Mouse (Mus musculus): ENCODE data around the gene Mtmr3. TPM values are rescaled to one million over a fixed set of nuclear protein-coding genes. Genes with fewer than 3 reads are reported as not detected.
"Not testable (repeated sequence)": the region's sequence is repeated elsewhere in the genome, so short reads cannot be mapped to it uniquely, and the experiment has no call there.

The Mtmr3 gene
- total RNA-seq, 2 experiments from 2014 or later, result 70.5 to 73.2 TPM

DNA sequence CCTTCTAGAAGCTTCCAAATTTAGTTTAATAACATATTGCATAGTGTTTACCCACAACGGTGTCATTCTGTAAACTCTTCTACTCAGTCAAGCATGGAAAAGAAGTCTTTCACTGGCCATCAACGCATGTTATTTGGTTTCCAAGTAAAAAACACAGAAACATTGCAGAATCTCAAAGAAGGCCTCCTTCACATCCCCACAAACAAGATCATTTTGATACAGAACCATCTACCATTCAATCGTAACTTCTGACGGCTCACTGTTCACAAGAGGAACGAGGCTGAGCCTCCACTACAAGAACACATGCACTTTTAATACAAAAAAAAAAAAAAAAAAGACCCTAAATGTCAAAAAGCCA, 1.2 kb downstream of the Mtmr3 start:
- Histone ChIP-seq H3K4me3 (peak overlapping the region; percentile 83), H3K27ac (peak overlapping the region; percentile 98; the same call in 1 of the 2 replicates)
- DNase-seq (ENCODE audit: low spot score in 2 of 2), result no peak
- TF ChIP-seq CTCF (conservative IDR thresholded peaks at IDR 0.05), result no peak

- DNase-seq (ENCODE audit: low spot score in 2 of 2), result no peak
- Histone ChIP-seq H3K27ac (no peak overlapping the region), H3K4me3 (no peak overlapping the region)
- no peak for TF ChIP-seq CTCF (conservative IDR thresholded peaks at IDR 0.05)
Measured at GRCm38 (mm10) chr11:4591811-4592210, 2.9 kb downstream of the Mtmr3 start.

- peak in 1 of 2 experiments; percentile 32 for DNase-seq (ENCODE audit: low spot score in 2 of 2)
- no peak for TF ChIP-seq CTCF (conservative IDR thresholded peaks at IDR 0.05)
- H3K4me3 ChIP-seq, result no peak overlapping the region
- peak overlapping the region; percentile 36; the same call in 1 of the 2 replicates for H3K27ac ChIP-seq
Measured at GRCm38 (mm10) chr11:4578682-4579081, 16.0 kb downstream of the Mtmr3 start.

DNA sequence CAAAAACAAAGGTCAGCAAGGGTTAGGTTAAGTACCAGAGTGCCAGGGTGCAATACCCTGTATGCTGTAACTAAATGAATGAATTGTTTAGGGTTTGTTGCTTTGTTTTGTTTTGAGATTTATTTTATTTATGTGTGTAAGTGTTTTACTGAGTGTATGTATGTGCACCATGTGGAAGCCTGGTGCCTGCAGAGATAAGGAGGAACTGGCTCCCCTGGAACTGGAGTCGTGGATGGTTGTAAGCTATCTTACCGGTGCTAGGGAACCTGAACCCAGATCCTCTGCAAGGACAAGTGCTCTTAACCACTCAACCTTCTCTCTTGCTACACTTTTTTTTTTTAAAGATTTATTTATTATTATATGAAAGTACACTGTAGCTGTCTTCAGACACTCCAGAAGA, 17.6 kb downstream of the Mtmr3 start:
- DNase-seq (ENCODE audit: low spot score in 2 of 2), result no peak
- no peak for TF ChIP-seq CTCF (conservative IDR thresholded peaks at IDR 0.05)

GRCm38 (mm10) chr11:4576090-4576732, 18.5 kb downstream of the Mtmr3 start:
- H3K27ac ChIP-seq; DNase-seq (ENCODE audit: low spot score in 2 of 2); H3K4me3 ChIP-seq: not testable (repeated sequence)

More for the DNA sequence above, 17.6 kb downstream of the Mtmr3 start:
- no peak overlapping the region for H3K4me3 ChIP-seq
- H3K27ac ChIP-seq, result no peak overlapping the region

- peak overlapping the region; percentile 63 for H3K27ac ChIP-seq
- DNase-seq (ENCODE audit: low spot score in 2 of 2), result peak; percentile 29 to 49
- no peak overlapping the region for H3K4me3 ChIP-seq
- no peak for TF ChIP-seq CTCF (conservative IDR thresholded peaks at IDR 0.05)
Measured at GRCm38 (mm10) chr11:4571491-4571901, 23.2 kb downstream of the Mtmr3 start.

DNA sequence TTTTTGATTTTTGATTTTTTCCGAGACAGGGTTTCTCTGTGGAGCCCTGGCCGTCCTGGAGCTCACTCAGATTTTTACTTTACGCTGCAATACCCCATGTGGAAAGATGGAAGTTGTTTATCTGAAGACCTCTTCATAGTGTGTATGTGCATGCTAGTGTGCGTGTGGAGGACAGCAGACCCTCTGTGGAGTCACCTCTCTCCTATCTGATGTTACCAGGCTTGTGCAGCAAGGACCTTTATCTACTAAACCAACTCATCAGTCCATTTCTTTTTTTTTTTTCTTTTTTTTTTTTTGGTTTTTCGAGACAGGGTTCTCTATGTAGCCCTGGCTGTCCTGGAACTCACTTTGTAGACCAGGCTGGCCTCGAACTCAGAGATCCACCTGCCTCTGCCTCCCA, 28.3 kb downstream of the Mtmr3 start:
- H3K27ac ChIP-seq, result no peak overlapping the region
- TF ChIP-seq CTCF (conservative IDR thresholded peaks at IDR 0.05), result no peak
- no peak overlapping the region for H3K4me3 ChIP-seq
- DNase-seq (ENCODE audit: low spot score in 2 of 2), result no peak

DNA sequence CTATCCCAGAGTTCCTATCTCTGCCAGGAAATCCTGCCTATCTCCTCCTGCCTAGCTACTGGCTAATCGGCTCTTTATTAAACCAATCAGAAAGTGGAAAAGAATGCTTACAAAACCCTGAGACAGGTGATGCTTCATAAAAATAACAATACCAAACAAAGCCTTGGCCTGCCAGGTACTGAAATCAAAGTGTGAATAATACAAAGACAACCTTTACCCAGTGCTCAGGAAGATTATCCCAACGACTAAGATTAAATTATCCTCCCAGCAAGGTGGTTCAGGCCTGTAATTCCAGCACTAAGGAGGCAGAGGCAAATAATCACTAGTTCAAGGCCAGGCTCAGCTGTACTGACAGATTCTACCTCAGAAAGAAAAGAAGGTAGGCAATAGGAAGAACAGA, 29.1 kb downstream of the Mtmr3 start:
- DNase-seq (ENCODE audit: low spot score in 2 of 2), result no peak
- Histone ChIP-seq H3K27ac (no peak overlapping the region), H3K4me3 (no peak overlapping the region)
- no peak for TF ChIP-seq CTCF (conservative IDR thresholded peaks at IDR 0.05)

DNA sequence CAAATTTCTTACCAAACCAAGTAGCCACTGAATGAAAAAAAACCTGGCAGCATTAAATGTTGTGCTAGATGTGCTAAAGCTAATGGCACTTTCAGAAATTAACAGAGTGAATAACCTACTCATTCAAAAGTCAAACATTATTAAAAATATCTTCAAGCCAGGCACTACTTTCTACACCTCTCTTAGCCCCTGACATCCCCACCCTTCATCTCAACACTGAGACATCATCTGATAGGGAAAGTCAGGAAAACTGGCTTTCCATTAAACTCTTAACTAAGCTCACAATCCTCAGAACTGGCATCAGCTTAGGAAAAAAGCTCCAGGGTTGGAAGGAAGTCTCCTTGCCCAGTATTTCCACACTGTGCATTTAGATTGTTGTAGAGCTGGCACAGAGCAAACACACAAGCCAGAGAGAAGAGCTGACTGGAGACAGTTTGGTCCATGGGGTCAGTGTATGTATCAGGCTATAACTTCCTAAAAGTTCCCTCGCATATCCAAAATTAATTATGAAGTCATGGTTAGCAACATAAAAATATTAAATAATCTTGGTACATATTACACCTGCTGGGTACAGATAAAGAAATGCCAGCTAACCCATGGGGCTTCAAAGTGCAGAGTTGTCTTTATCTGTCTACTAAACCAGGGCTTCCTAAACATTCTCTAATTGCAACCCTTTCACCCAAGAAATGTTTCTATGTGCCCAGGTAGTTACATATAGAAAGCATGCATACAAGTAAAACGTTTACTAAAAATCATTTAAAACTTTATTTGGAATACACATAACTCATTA, 41.2 kb downstream of the Mtmr3 start:
- TF ChIP-seq CTCF (conservative IDR thresholded peaks at IDR 0.05), result no peak
- no peak for DNase-seq (ENCODE audit: low spot score in 2 of 2)
- no peak overlapping the region for H3K4me3 ChIP-seq
- H3K27ac ChIP-seq, result no peak overlapping the region

DNA sequence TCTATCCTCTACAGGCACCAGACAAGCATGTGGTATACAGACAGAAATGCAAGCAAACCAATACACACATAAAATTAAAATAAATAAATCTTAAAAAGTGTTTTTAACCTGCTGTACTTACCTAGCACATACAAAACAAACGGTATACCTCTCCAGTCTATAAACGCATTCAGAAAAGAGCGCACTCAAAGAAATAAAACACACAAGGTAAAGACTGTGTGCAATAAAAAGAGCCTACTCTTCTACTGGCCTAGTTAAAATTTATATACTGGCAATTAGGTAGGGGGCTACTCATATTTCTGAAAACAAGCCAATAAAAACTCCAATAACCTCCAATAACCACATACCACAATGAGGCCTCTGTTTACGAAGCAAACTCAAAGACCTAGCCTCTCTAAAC, 47.1 kb downstream of the Mtmr3 start:
- H3K27ac ChIP-seq, result no peak overlapping the region
- no peak for TF ChIP-seq CTCF (conservative IDR thresholded peaks at IDR 0.05)
- no peak overlapping the region for H3K4me3 ChIP-seq
- no peak for DNase-seq (ENCODE audit: low spot score in 2 of 2)

DNA sequence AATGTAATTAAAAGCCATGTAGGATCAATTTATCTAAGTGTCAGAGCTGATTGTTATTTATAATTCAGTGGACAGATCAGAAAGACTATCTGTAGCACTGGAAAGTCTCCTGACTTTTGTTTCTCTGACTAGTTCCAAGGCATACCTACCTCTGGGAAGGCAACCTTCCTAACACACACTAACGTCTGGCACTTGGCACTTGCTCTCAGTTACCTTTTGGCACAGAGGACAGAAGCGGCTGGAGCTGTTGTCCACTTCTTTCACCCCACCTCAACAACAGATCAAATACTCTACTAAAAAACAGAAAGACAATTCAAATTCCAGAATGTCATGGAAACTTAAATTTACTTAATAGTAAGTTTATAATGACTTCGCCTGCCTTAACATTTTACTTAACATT, 48.7 kb downstream of the Mtmr3 start:
- Histone ChIP-seq H3K4me3 (no peak overlapping the region), H3K27ac (no peak overlapping the region)
- TF ChIP-seq CTCF (conservative IDR thresholded peaks at IDR 0.05), result no peak
- no peak for DNase-seq (ENCODE audit: low spot score in 2 of 2)

- no peak for DNase-seq (ENCODE audit: low spot score in 2 of 2)
- H3K4me3 ChIP-seq, result no peak overlapping the region
- H3K27ac ChIP-seq, result no peak overlapping the region
- no peak for TF ChIP-seq CTCF (conservative IDR thresholded peaks at IDR 0.05)
Measured at GRCm38 (mm10) chr11:4545401-4545800, 49.3 kb downstream of the Mtmr3 start.

DNA sequence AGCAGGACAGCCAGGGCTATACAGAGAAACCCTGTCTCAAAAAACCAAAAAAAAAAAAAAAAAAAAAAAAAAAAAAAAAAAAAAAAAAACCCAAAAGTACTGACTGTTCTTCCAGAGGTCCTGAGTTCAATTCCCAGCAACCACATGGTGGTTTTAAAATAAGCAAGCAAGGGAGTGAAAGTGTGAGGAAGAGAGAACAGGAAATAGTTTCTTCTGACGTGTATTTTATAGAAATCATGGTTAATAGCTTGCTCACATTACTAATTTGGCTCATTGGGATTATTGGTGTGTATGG, 50.1 kb downstream of the Mtmr3 start:
- not testable (repeated sequence) for H3K4me3 ChIP-seq; H3K27ac ChIP-seq; DNase-seq (ENCODE audit: low spot score in 2 of 2)
